ENCODE assay signal across 24 mouse cellular contexts in the genomic region with DNA sequence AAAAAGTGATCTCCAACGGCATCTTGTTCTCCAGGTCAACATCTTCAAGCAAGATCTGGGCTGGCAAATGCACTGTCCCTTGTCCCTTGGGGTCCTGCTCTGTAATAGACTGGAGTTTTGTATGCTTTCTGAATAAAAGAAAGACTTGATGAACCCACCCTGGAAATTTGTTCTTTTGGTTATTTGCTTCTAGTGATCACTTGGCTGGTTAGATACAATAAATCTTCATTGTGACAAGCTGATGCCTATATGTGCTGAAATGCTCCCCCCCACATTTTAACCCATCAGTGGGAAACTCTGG.
DNase-seq lines count a peak whose midpoint lies in the region; ATAC-seq and TF ChIP-seq lines count a peak whose summit lies in the region.
"Had no signal": no experiment of that assay in that cellular context is flagged by ENCODE, and none has a peak within 500 bp of the region (broad histone marks: within the 10 kb centered on the region; RNA-seq: fewer than 3 reads in every experiment).

No protein-coding gene starts in this region.

- TF ChIP-seq CTCF in hindbrain, postnatal 0 days (IDR thresholded peaks at IDR 0.05; ENCODE audit: low read depth): no peak
- TF ChIP-seq CTCF in midbrain, postnatal 0 days (IDR thresholded peaks at IDR 0.05): no peak

- H3K4me1 ChIP-seq in hindbrain, embryonic 12.5 days: peaks cover 4% of the 10 kb centered on the region; the same call in 1 of the 2 replicates
- no peaks in the 10 kb centered on the region for H3K4me1 ChIP-seq in hindbrain, postnatal 0 days (ENCODE audit: insufficient read depth, low read length)
- no peaks in the 10 kb centered on the region for H3K4me1 ChIP-seq in midbrain, embryonic 15.5 days
- H3K4me1 ChIP-seq in midbrain, postnatal 0 days (ENCODE audit: insufficient read depth, low read length): no peaks in the 10 kb centered on the region
- 0 out of 2 replicates have a peak, but pooled peaks cover 4% of the 10 kb centered on the region for H3K4me1 ChIP-seq in hindbrain, embryonic 15.5 days (replicated peaks)
- no peaks in the 10 kb centered on the region for H3K4me1 ChIP-seq in neural tube, embryonic 14.5 days (ENCODE audit: control insufficient read depth, insufficient read depth, low read length)
- H3K4me1 ChIP-seq: embryonic facial prominence, embryonic 13.5 days; heart, embryonic 13.5 days; liver, embryonic 12.5 days; megakaryocyte, embryonic 14.5 days; stomach, embryonic 15.5 days had no signal

- no peaks in the 10 kb centered on the region for H3K36me3 ChIP-seq in hindbrain, embryonic 12.5 days
- H3K36me3 ChIP-seq in hindbrain, postnatal 0 days (ENCODE audit: insufficient read depth, low read length): no peaks in the 10 kb centered on the region
- H3K36me3 ChIP-seq in midbrain, embryonic 15.5 days (replicated peaks): no peaks in the 10 kb centered on the region
- H3K36me3 ChIP-seq in midbrain, postnatal 0 days (ENCODE audit: insufficient read depth, low read length): no peaks in the 10 kb centered on the region
- no peaks in the 10 kb centered on the region for H3K36me3 ChIP-seq in hindbrain, embryonic 15.5 days
- no peaks in the 10 kb centered on the region for H3K36me3 ChIP-seq in neural tube, embryonic 14.5 days (ENCODE audit: control insufficient read depth, insufficient read depth, low read length)
- H3K36me3 ChIP-seq: embryonic facial prominence, embryonic 13.5 days; heart, embryonic 13.5 days; liver, embryonic 12.5 days; stomach, embryonic 15.5 days had no signal

- DNase-seq in hindbrain, postnatal 0 days (ENCODE audit: low spot score): no peak
- DNase-seq in midbrain, postnatal 0 days (ENCODE audit: low spot score): no peak
- DNase-seq in thymus, postnatal 10 days (ENCODE audit: low spot score in 2 of 2): no peak
- DNase-seq: adrenal gland, postnatal 25 days; B cell, adult 2 months; cerebellum, adult 11-12 months; gastrocnemius, postnatal 10 days; heart, postnatal 10 days; kidney, adult 9 months; kidney, postnatal 10 days; lung, adult 18-20 months; lung, postnatal 4 days; thymus, postnatal 14 days had no signal

- 23% methylated on average over 1 of the region's 1 CpGs for WGBS in hindbrain, embryonic 12.5 days
- 28% methylated on average over 1 of the region's 1 CpGs for WGBS in hindbrain, postnatal 0 days
- WGBS in midbrain, embryonic 15.5 days: 19% methylated on average over 1 of the region's 1 CpGs
- WGBS in midbrain, postnatal 0 days: 23% methylated on average over 1 of the region's 1 CpGs
- WGBS in hindbrain, embryonic 15.5 days: 35% methylated on average over 1 of the region's 1 CpGs
- 35% methylated on average over 1 of the region's 1 CpGs for WGBS in neural tube, embryonic 14.5 days

- H3K9ac ChIP-seq in hindbrain, embryonic 12.5 days: no peak overlapping the region
- no peak overlapping the region for H3K9ac ChIP-seq in hindbrain, postnatal 0 days (replicated peaks; ENCODE audit: low read length)
- no peak overlapping the region for H3K9ac ChIP-seq in midbrain, embryonic 15.5 days
- no peak overlapping the region for H3K9ac ChIP-seq in midbrain, postnatal 0 days (replicated peaks; ENCODE audit: low read length, poor library complexity, severe bottlenecking)
- no peak overlapping the region for H3K9ac ChIP-seq in hindbrain, embryonic 15.5 days
- no peak overlapping the region for H3K9ac ChIP-seq in neural tube, embryonic 14.5 days (replicated peaks; ENCODE audit: low read depth, low read length)
- H3K9ac ChIP-seq: embryonic facial prominence, embryonic 13.5 days; heart, embryonic 13.5 days; liver, embryonic 12.5 days; stomach, embryonic 15.5 days had no signal

- H3K4me2 ChIP-seq in hindbrain, embryonic 12.5 days (replicated peaks): no peak overlapping the region
- no peak overlapping the region for H3K4me2 ChIP-seq in hindbrain, postnatal 0 days (ENCODE audit: low read depth, low read length)
- H3K4me2 ChIP-seq in midbrain, embryonic 15.5 days: no peak overlapping the region
- H3K4me2 ChIP-seq in midbrain, postnatal 0 days (ENCODE audit: low read depth, low read length, poor library complexity, severe bottlenecking): no peak overlapping the region
- no peak overlapping the region for H3K4me2 ChIP-seq in hindbrain, embryonic 15.5 days
- no peak overlapping the region for H3K4me2 ChIP-seq in neural tube, embryonic 14.5 days (ENCODE audit: low read depth, low read length)
- H3K4me2 ChIP-seq: embryonic facial prominence, embryonic 13.5 days; heart, embryonic 13.5 days; liver, embryonic 12.5 days; stomach, embryonic 15.5 days had no signal

- H3K4me3 ChIP-seq in hindbrain, embryonic 12.5 days: no peak overlapping the region
- H3K4me3 ChIP-seq in hindbrain, postnatal 0 days (ENCODE audit: low read length): no peak overlapping the region
- no peak overlapping the region for H3K4me3 ChIP-seq in midbrain, embryonic 15.5 days
- H3K4me3 ChIP-seq in midbrain, postnatal 0 days (ENCODE audit: low read depth, low read length): no peak overlapping the region
- H3K4me3 ChIP-seq in hindbrain, embryonic 15.5 days: no peak overlapping the region
- H3K4me3 ChIP-seq in neural tube, embryonic 14.5 days (ENCODE audit: low read depth, low read length): no peak overlapping the region
- H3K4me3 ChIP-seq: embryonic facial prominence, embryonic 13.5 days; heart, embryonic 13.5 days; liver, embryonic 12.5 days; megakaryocyte, embryonic 14.5 days; stomach, embryonic 15.5 days had no signal

- no peaks in the 10 kb centered on the region for H3K27me3 ChIP-seq in hindbrain, embryonic 12.5 days
- H3K27me3 ChIP-seq in hindbrain, postnatal 0 days (ENCODE audit: insufficient read depth, low read length): no peaks in the 10 kb centered on the region
- no peaks in the 10 kb centered on the region for H3K27me3 ChIP-seq in midbrain, embryonic 15.5 days (replicated peaks)
- H3K27me3 ChIP-seq in midbrain, postnatal 0 days (ENCODE audit: insufficient read depth, low read length): no peaks in the 10 kb centered on the region
- H3K27me3 ChIP-seq in hindbrain, embryonic 15.5 days: no peaks in the 10 kb centered on the region
- H3K27me3 ChIP-seq in neural tube, embryonic 14.5 days (ENCODE audit: control insufficient read depth, insufficient read depth, low read length): no peaks in the 10 kb centered on the region
- H3K27me3 ChIP-seq: embryonic facial prominence, embryonic 13.5 days; heart, embryonic 13.5 days; liver, embryonic 12.5 days; megakaryocyte, embryonic 14.5 days; stomach, embryonic 15.5 days had no signal

- peak overlapping the region; percentile 69 for H3K27ac ChIP-seq in hindbrain, embryonic 12.5 days
- no peak overlapping the region for H3K27ac ChIP-seq in hindbrain, postnatal 0 days
- H3K27ac ChIP-seq in midbrain, embryonic 15.5 days: 0 out of 2 replicates have a peak overlapping the region, but pooled peaks have one; percentile 43
- H3K27ac ChIP-seq in midbrain, postnatal 0 days (ENCODE audit: low read depth, low read length): no peak overlapping the region
- H3K27ac ChIP-seq in hindbrain, embryonic 15.5 days (replicated peaks): 0 out of 2 replicates have a peak overlapping the region, but pooled peaks have one; percentile 37
- H3K27ac ChIP-seq in neural tube, embryonic 14.5 days (ENCODE audit: low read depth, low read length): no peak overlapping the region
- H3K27ac ChIP-seq: embryonic facial prominence, embryonic 13.5 days; heart, embryonic 13.5 days; liver, embryonic 12.5 days; stomach, embryonic 15.5 days had no signal

- no peaks in the 10 kb centered on the region for H3K9me3 ChIP-seq in hindbrain, embryonic 12.5 days (replicated peaks)
- no peaks in the 10 kb centered on the region for H3K9me3 ChIP-seq in hindbrain, postnatal 0 days (ENCODE audit: low read length)
- no peaks in the 10 kb centered on the region for H3K9me3 ChIP-seq in midbrain, embryonic 15.5 days
- H3K9me3 ChIP-seq in midbrain, postnatal 0 days (ENCODE audit: low read length): no peaks in the 10 kb centered on the region
- H3K9me3 ChIP-seq in hindbrain, embryonic 15.5 days: no peaks in the 10 kb centered on the region
- no peaks in the 10 kb centered on the region for H3K9me3 ChIP-seq in neural tube, embryonic 14.5 days (ENCODE audit: control insufficient read depth, low read length)
- H3K9me3 ChIP-seq: embryonic facial prominence, embryonic 13.5 days; heart, embryonic 13.5 days; liver, embryonic 12.5 days; megakaryocyte, embryonic 14.5 days; stomach, embryonic 15.5 days had no signal

- peak; percentile 69 for ATAC-seq in hindbrain, embryonic 12.5 days (ENCODE audit: low FRiP score)
- ATAC-seq in hindbrain, postnatal 0 days: no peak
- no peak; the same call in 1 of the 2 replicates for ATAC-seq in midbrain, embryonic 15.5 days (replicated peaks)
- no peak for ATAC-seq in midbrain, postnatal 0 days (ENCODE audit: low FRiP score)
- ATAC-seq in hindbrain, embryonic 15.5 days (ENCODE audit: low FRiP score, low read depth): peak; percentile 8; the same call in 1 of the 2 replicates
- ATAC-seq in neural tube, embryonic 14.5 days (ENCODE audit: low read depth): peak; percentile 58; the same call in 1 of the 2 replicates
- ATAC-seq: intestine, postnatal 0 days; liver, embryonic 12.5 days; lung, postnatal 0 days had no signal

Comparison
In these comparisons a context has a peak if more than half of its experiments do, and no peak if none do; other contexts are left out.
1. ATAC-seq: peak in hindbrain, embryonic 12.5 days (single experiment), hindbrain, embryonic 15.5 days (single experiment) and neural tube, embryonic 14.5 days (single experiment); none in hindbrain, postnatal 0 days (single experiment), midbrain, embryonic 15.5 days (single experiment) and midbrain, postnatal 0 days (single experiment).
2. H3K27ac ChIP-seq: peak in hindbrain, embryonic 12.5 days (single experiment), midbrain, embryonic 15.5 days (single experiment) and hindbrain, embryonic 15.5 days (single experiment); none in hindbrain, postnatal 0 days (single experiment), midbrain, postnatal 0 days (single experiment) and neural tube, embryonic 14.5 days (single experiment).